Mouse (Mus musculus): Measurements from ENCODE around the gene Ifna15. TPM values are rescaled to one million over a fixed set of nuclear protein-coding genes. Genes with fewer than 3 reads are reported as not detected.

The Ifna15 gene
- polyA plus RNA-seq, 1 experiment, result not detected

- no peak for DNase-seq (ENCODE audit: low spot score)
Observed at GRCm38 (mm10) chr4:88514403-88514802, 43.6 kb downstream of the Ifna15 start.

DNA sequence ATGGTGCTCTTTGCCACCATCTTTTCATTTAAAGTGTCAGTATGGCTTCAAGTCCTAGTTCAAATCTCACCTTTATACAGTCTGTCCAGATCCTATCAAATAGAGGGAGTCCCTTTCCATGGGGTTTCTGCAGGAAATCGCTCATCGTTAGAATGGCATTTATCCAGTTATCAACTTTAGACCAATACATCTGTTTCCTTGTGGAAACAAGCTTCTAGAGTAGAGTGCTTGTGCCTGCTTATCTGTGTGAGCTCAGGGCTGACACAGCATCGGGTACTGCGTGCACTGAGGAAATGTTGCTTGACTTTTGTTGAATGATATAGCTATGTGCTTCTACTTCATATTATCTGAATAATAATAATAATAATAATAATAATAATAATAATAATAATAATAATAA lies 44.3 kb downstream of the Ifna15 start:
- no peak for DNase-seq (ENCODE audit: low spot score)

Other genes starting within 250 kb of the Ifna15 start
- 13.1 and 15.5 TPM in 2 replicates for gene Hacd4, start 119.3 kb downstream of the Ifna15 start, polyA plus RNA-seq (2012; rRNA removed)
- not detected in 2 replicates for gene Ifnb1, start 35.5 kb downstream of the Ifna15 start, polyA plus RNA-seq (2012; rRNA removed)
- gene Ifna14, start 13.6 kb upstream of the Ifna15 start, polyA plus RNA-seq (2012; rRNA removed), result not detected in 2 replicates
- gene Ifna9, start 34.1 kb upstream of the Ifna15 start, polyA plus RNA-seq (2012; rRNA removed), result not detected in 2 replicates
- not detected in 2 replicates for gene Ifna12, start 45.1 kb upstream of the Ifna15 start, polyA plus RNA-seq (2012; rRNA removed)
- not detected in 2 replicates for gene C87499, start 76.2 kb upstream of the Ifna15 start, polyA plus RNA-seq (2012; rRNA removed)
- not detected in 2 replicates for gene Ifna13, start 86.2 kb upstream of the Ifna15 start, polyA plus RNA-seq (2012; rRNA removed)
- not detected in 2 replicates for gene Ifna16, start 118.7 kb upstream of the Ifna15 start, polyA plus RNA-seq (2012; rRNA removed)
- gene Ifna2, start 125.7 kb upstream of the Ifna15 start, polyA plus RNA-seq (2012; rRNA removed), result not detected in 2 replicates
- not detected in 2 replicates for gene Ifnab, start 133.1 kb upstream of the Ifna15 start, polyA plus RNA-seq (2012; rRNA removed)
- 0.25 and 0.66 TPM in 2 replicates for gene Gm26566, start 163.6 kb upstream of the Ifna15 start, polyA plus RNA-seq (2012; rRNA removed)
- 40.0 and 42.0 TPM in 2 replicates for gene Klhl9, start 164.2 kb upstream of the Ifna15 start, polyA plus RNA-seq (2012; rRNA removed)
- gene Gm13271, start 196.6 kb upstream of the Ifna15 start, polyA plus RNA-seq (2012; rRNA removed), result not detected in 2 replicates
- 0.04 and 0.10 TPM in 2 replicates for gene Gm13283, start 201.9 kb upstream of the Ifna15 start, polyA plus RNA-seq (2012; rRNA removed)
- gene Gm13290, start 215.6 kb upstream of the Ifna15 start, polyA plus RNA-seq (2012; rRNA removed), result 0.07 TPM in 1 of 2 replicates, not detected in the other
- not detected in 2 replicates for gene Gm13289, start 218.7 kb upstream of the Ifna15 start, polyA plus RNA-seq (2012; rRNA removed)
- not detected in 2 replicates for gene Gm13272, start 221.6 kb upstream of the Ifna15 start, polyA plus RNA-seq (2012; rRNA removed)
- gene Ifnz, start 223.9 kb upstream of the Ifna15 start, polyA plus RNA-seq (2012; rRNA removed), result 0.12 TPM in 1 of 2 replicates, not detected in the other
- gene Gm13276, start 227.5 kb upstream of the Ifna15 start, polyA plus RNA-seq (2012; rRNA removed), result not detected in 2 replicates
- gene Gm13277, start 230.4 kb upstream of the Ifna15 start, polyA plus RNA-seq (2012; rRNA removed), result not detected in 2 replicates
- gene Gm13278, start 233.3 kb upstream of the Ifna15 start, polyA plus RNA-seq (2012; rRNA removed), result not detected in 2 replicates
- not detected in 2 replicates for gene Gm13275, start 236.2 kb upstream of the Ifna15 start, polyA plus RNA-seq (2012; rRNA removed)
- not detected in 2 replicates for gene Gm13279, start 239.2 kb upstream of the Ifna15 start, polyA plus RNA-seq (2012; rRNA removed)
- 0.07 TPM in 1 of 2 replicates, not detected in the other for gene Gm13285, start 241.4 kb upstream of the Ifna15 start, polyA plus RNA-seq (2012; rRNA removed)
- 0.15 TPM in 1 of 2 replicates, not detected in the other for gene Gm13287, start 245.0 kb upstream of the Ifna15 start, polyA plus RNA-seq (2012; rRNA removed)
- 0.01 TPM in 1 of 2 replicates, not detected in the other for gene Gm13288, start 247.3 kb upstream of the Ifna15 start, polyA plus RNA-seq (2012; rRNA removed)

Measured in urinary bladder, adult 2 months (tissue).